Mouse (Mus musculus): ENCODE measurements around the gene Zcchc14. TPM values are rescaled to one million over a fixed set of nuclear protein-coding genes. Genes with fewer than 3 reads are reported as not detected.

Zcchc14 gene
- 10.7 and 11.2 TPM in 2 replicates for polyA plus RNA-seq (2015; fragmentation: Nextera tagmentation; extraction: Ambion mirVana)

GRCm38 (mm10) chr8:121652774-121653323 lies at the start of gene Zcchc14:
TSS of gene Zcchc14 (minus strand) at chr8:121652901.
- no peaks in the 10 kb centered on the region for H3K27me3 ChIP-seq (replicated peaks)
- peaks cover 43% of the 10 kb centered on the region for H3K4me1 ChIP-seq (replicated peaks)
- H3K27ac ChIP-seq = peak within 1 kb of the TSS; percentile 93
- H3K9ac ChIP-seq = peak within 1 kb of the TSS; percentile 89
- peak within 1 kb of the TSS; percentile 85 for H3K4me3 ChIP-seq (replicated peaks)
- H3K9me3 ChIP-seq = no peaks in the 10 kb centered on the region
- ATAC-seq = peak; percentile 98
- under 1% methylated on average over 56 of the region's 67 CpGs for WGBS
- H3K4me2 ChIP-seq (replicated peaks) = peak within 1 kb of the TSS; percentile 96
- H3K36me3 ChIP-seq = no peaks in the 10 kb centered on the region

- H3K27me3 ChIP-seq (replicated peaks) = no peaks in the 10 kb centered on the region
- no peaks in the 10 kb centered on the region for H3K9me3 ChIP-seq
- no peak for ATAC-seq
- no peak overlapping the region for H3K27ac ChIP-seq
- no peak overlapping the region for H3K9ac ChIP-seq
- H3K4me2 ChIP-seq (replicated peaks) = no peak overlapping the region
- WGBS = 89% methylated on average over 2 of the region's 2 CpGs
- peaks cover 6% of the 10 kb centered on the region; the same call in 1 of the 2 replicates for H3K4me1 ChIP-seq (replicated peaks)
- no peak overlapping the region for H3K4me3 ChIP-seq (replicated peaks)
- H3K36me3 ChIP-seq = no peaks in the 10 kb centered on the region
Observed at GRCm38 (mm10) chr8:121699936-121700335, 47.2 kb upstream of the Zcchc14 start.

GRCm38 (mm10) chr8:121698615-121699101 lies 46.0 kb upstream of the Zcchc14 start:
- Histone ChIP-seq H3K4me2 (replicated peaks) (peak overlapping the region; percentile 53), H3K9me3 (no peaks in the 10 kb centered on the region), H3K27ac (0 out of 2 replicates have a peak overlapping the region, but pooled peaks have one; percentile 23), H3K36me3 (no peaks in the 10 kb centered on the region), H3K4me3 (replicated peaks) (peak overlapping the region; percentile 11; the same call in 1 of the 2 replicates), H3K4me1 (replicated peaks) (peaks cover 6% of the 10 kb centered on the region; the same call in 1 of the 2 replicates), H3K9ac (no peak overlapping the region), H3K27me3 (replicated peaks) (no peaks in the 10 kb centered on the region)
- 9% methylated on average over 9 of the region's 9 CpGs for WGBS
- ATAC-seq = peak; percentile 68; the same call in 1 of the 2 replicates

- Histone ChIP-seq H3K36me3 (no peaks in the 10 kb centered on the region), H3K27me3 (replicated peaks) (no peaks in the 10 kb centered on the region), H3K9ac (no peak overlapping the region), H3K27ac (no peak overlapping the region), H3K4me2 (replicated peaks) (peak overlapping the region; percentile 53), H3K9me3 (no peaks in the 10 kb centered on the region), H3K4me3 (replicated peaks) (peak overlapping the region; percentile 11; the same call in 1 of the 2 replicates), H3K4me1 (replicated peaks) (peaks cover 6% of the 10 kb centered on the region; the same call in 1 of the 2 replicates)
- WGBS = 2% methylated on average over 17 of the region's 17 CpGs
- peak; percentile 53 for ATAC-seq
Observed at GRCm38 (mm10) chr8:121697735-121698614, 45.3 kb upstream of the Zcchc14 start.

- WGBS = 71% methylated on average over 6 of the region's 6 CpGs
- no peak for ATAC-seq
Observed at GRCm38 (mm10) chr8:121695585-121696184, 43.0 kb upstream of the Zcchc14 start.

GRCm38 (mm10) chr8:121694453-121694852 lies 41.8 kb upstream of the Zcchc14 start:
- H3K4me3 ChIP-seq (replicated peaks) = no peak overlapping the region
- H3K4me1 ChIP-seq (replicated peaks) = peaks cover 6% of the 10 kb centered on the region; the same call in 1 of the 2 replicates
- ATAC-seq = no peak
- H3K9me3 ChIP-seq = no peaks in the 10 kb centered on the region
- H3K36me3 ChIP-seq = no peaks in the 10 kb centered on the region
- H3K27me3 ChIP-seq (replicated peaks) = no peaks in the 10 kb centered on the region
- H3K27ac ChIP-seq = no peak overlapping the region
- H3K9ac ChIP-seq = no peak overlapping the region
- 55% methylated on average over 4 of the region's 4 CpGs for WGBS
- no peak overlapping the region for H3K4me2 ChIP-seq (replicated peaks)

More at GRCm38 (mm10) chr8:121695585-121696184, 43.0 kb upstream of the Zcchc14 start:
- no peaks in the 10 kb centered on the region for H3K27me3 ChIP-seq (replicated peaks)
- H3K27ac ChIP-seq = no peak overlapping the region
- H3K4me2 ChIP-seq (replicated peaks) = no peak overlapping the region
- H3K4me1 ChIP-seq (replicated peaks) = peaks cover 6% of the 10 kb centered on the region; the same call in 1 of the 2 replicates
- H3K4me3 ChIP-seq (replicated peaks) = no peak overlapping the region
- H3K9me3 ChIP-seq = no peaks in the 10 kb centered on the region
- H3K9ac ChIP-seq = no peak overlapping the region
- no peaks in the 10 kb centered on the region for H3K36me3 ChIP-seq

GRCm38 (mm10) chr8:121688496-121688895 lies 35.8 kb upstream of the Zcchc14 start:
- ATAC-seq = no peak
- H3K4me1 ChIP-seq (replicated peaks) = no peaks in the 10 kb centered on the region; the same call in 1 of the 2 replicates
- WGBS = 43% methylated on average over 5 of the region's 5 CpGs
- no peaks in the 10 kb centered on the region for H3K9me3 ChIP-seq
- no peak overlapping the region for H3K4me2 ChIP-seq (replicated peaks)
- H3K36me3 ChIP-seq = no peaks in the 10 kb centered on the region
- no peaks in the 10 kb centered on the region for H3K27me3 ChIP-seq (replicated peaks)
- H3K4me3 ChIP-seq (replicated peaks) = no peak overlapping the region
- H3K9ac ChIP-seq = no peak overlapping the region
- H3K27ac ChIP-seq = no peak overlapping the region

- 60% methylated on average over 14 of the region's 14 CpGs for WGBS
- H3K27ac ChIP-seq = no peak overlapping the region
- no peaks in the 10 kb centered on the region for H3K9me3 ChIP-seq
- H3K4me2 ChIP-seq (replicated peaks) = no peak overlapping the region
- no peak overlapping the region for H3K4me3 ChIP-seq (replicated peaks)
- no peak for ATAC-seq
- H3K4me1 ChIP-seq (replicated peaks) = no peaks in the 10 kb centered on the region; the same call in 1 of the 2 replicates
- H3K9ac ChIP-seq = no peak overlapping the region
- no peaks in the 10 kb centered on the region for H3K27me3 ChIP-seq (replicated peaks)
- H3K36me3 ChIP-seq = no peaks in the 10 kb centered on the region
Observed at GRCm38 (mm10) chr8:121687455-121688161, 34.9 kb upstream of the Zcchc14 start.

GRCm38 (mm10) chr8:121685419-121685818 lies 32.7 kb upstream of the Zcchc14 start:
- WGBS = 4% methylated on average over 4 of the region's 4 CpGs
- H3K4me2 ChIP-seq (replicated peaks) = no peak overlapping the region

GRCm38 (mm10) chr8:121683083-121683832 lies 30.6 kb upstream of the Zcchc14 start:
- H3K36me3 ChIP-seq = no peaks in the 10 kb centered on the region

More at GRCm38 (mm10) chr8:121685419-121685818, 32.7 kb upstream of the Zcchc14 start:
- H3K9me3 ChIP-seq = no peaks in the 10 kb centered on the region
- no peak overlapping the region for H3K27ac ChIP-seq
- H3K36me3 ChIP-seq = no peaks in the 10 kb centered on the region
- no peak overlapping the region for H3K9ac ChIP-seq
- no peaks in the 10 kb centered on the region; the same call in 1 of the 2 replicates for H3K4me1 ChIP-seq (replicated peaks)
- H3K4me3 ChIP-seq (replicated peaks) = no peak overlapping the region
- ATAC-seq = no peak
- H3K27me3 ChIP-seq (replicated peaks) = no peaks in the 10 kb centered on the region

GRCm38 (mm10) chr8:121681457-121681856 lies 28.8 kb upstream of the Zcchc14 start:
- no peaks in the 10 kb centered on the region for H3K4me1 ChIP-seq (replicated peaks)
- no peaks in the 10 kb centered on the region for H3K36me3 ChIP-seq
- no peak overlapping the region for H3K4me3 ChIP-seq (replicated peaks)
- H3K9me3 ChIP-seq = no peaks in the 10 kb centered on the region
- H3K4me2 ChIP-seq (replicated peaks) = no peak overlapping the region
- H3K27ac ChIP-seq = no peak overlapping the region
- H3K9ac ChIP-seq = no peak overlapping the region
- WGBS = 55% methylated on average over 10 of the region's 10 CpGs
- no peak for ATAC-seq
- no peaks in the 10 kb centered on the region for H3K27me3 ChIP-seq (replicated peaks)

More at GRCm38 (mm10) chr8:121683083-121683832, 30.6 kb upstream of the Zcchc14 start:
- Histone ChIP-seq H3K4me3 (replicated peaks) (no peak overlapping the region), H3K9ac (no peak overlapping the region), H3K4me2 (replicated peaks) (no peak overlapping the region), H3K4me1 (replicated peaks) (no peaks in the 10 kb centered on the region; the same call in 1 of the 2 replicates), H3K27ac (no peak overlapping the region), H3K9me3 (no peaks in the 10 kb centered on the region), H3K27me3 (replicated peaks) (no peaks in the 10 kb centered on the region)
- 69% methylated on average over 10 of the region's 10 CpGs for WGBS
- ATAC-seq = no peak

Measured in intestine, embryonic 15.5 days (tissue).